Mouse (Mus musculus) embryonic stem cell, embryonic (primary cell): ENCODE data around the gene Socs3.

Source experiments
- CTCF ChIA-PET, 4 experiments: fragments of 300-600 bp in 2 of 4; fragments of 350-600 bp in 2 of 4; sonication (Branson Sonifier 250); formaldehyde crosslinking; loops; one replicate each; lab custom pipeline; 2022; ENCODE audit warnings: inconsistent platforms in 2 of 4; lab: Charles Lee
- POLR2A ChIA-PET, 4 experiments: fragments of 300-600 bp in 2 of 4; fragments of 350-600 bp in 2 of 4; sonication (Branson Sonifier 250); formaldehyde crosslinking; loops; one replicate each; lab custom pipeline; 2022; ENCODE audit warnings: antibody characterized with exemption in 4 of 4, inconsistent platforms in 1 of 4; lab: Charles Lee

Gene Socs3

DNA sequence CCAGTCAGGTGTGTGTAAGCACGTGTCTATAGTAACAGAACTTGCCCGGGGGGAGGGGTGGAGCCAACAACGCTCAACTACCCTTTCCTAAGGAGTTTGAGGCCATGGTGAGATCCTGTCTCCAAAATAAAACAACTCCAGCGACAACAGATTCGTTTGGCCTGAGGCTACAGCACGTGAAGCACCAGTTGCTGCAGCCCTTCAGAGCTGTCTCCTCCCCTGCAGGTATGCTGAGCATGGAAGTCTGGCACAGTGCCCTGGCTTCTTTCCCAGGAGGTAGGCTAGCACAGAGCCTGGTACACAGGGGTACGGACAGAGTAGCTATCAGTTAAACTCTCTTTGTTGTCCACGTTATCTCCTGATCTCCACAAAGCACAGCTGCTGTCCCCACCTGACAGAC is 33.6 kb downstream of the Socs3 start:
- ChIA-PET CTCF (interaction anchor here in 3 of 4 experiments (0.6 to 2.4 kb wide), 6 partner anchors 11 to 141 kb away, joined by 3 to 8 read pairs (median 4); no protein-coding TSS in a partner anchor), POLR2A (interaction anchor here in 3 of 4 experiments (0.5 to 7.4 kb wide), 42 partner anchors 10 to 282 kb away, joined by 3 to 191 read pairs (median 6); partner anchors contain the start of genes Socs3 (in 3 of the 3), Birc5 (in 1 of the 3) and Tnrc6c (in 1 of the 3))

DNA sequence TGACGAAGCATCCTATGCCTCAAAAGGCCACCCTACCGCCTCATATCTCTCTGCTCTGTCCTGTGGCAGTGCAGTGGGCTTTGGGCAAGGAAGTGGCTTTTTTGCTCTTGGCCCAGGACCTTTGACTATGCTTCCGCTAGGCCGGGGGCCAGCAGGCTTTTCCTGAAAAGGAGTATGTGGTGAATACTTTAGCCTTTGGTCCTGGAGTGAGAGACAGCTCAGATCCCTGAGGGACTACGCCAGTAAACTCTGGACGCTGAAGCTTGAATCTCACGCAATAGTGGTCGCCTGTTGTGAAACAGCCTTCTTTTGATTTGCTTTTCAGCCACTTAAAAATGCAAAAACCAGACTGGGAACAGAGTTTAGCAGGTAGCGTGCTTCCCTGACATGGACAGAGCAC is 34.2 kb downstream of the Socs3 start:
- ChIA-PET CTCF (interaction anchor here in 3 of 4 experiments (0.6 to 2.7 kb wide), 6 partner anchors 11 to 23 kb away, joined by 3 to 15 read pairs (median 7); no protein-coding TSS in a partner anchor), POLR2A (interaction anchor here in 3 of 4 experiments (0.8 to 7.4 kb wide), 36 partner anchors 10 to 281 kb away, joined by 3 to 191 read pairs (median 10); partner anchors contain the start of genes Socs3 (in 3 of the 3), Birc5 (in 1 of the 3) and Tnrc6c (in 1 of the 3))

DNA sequence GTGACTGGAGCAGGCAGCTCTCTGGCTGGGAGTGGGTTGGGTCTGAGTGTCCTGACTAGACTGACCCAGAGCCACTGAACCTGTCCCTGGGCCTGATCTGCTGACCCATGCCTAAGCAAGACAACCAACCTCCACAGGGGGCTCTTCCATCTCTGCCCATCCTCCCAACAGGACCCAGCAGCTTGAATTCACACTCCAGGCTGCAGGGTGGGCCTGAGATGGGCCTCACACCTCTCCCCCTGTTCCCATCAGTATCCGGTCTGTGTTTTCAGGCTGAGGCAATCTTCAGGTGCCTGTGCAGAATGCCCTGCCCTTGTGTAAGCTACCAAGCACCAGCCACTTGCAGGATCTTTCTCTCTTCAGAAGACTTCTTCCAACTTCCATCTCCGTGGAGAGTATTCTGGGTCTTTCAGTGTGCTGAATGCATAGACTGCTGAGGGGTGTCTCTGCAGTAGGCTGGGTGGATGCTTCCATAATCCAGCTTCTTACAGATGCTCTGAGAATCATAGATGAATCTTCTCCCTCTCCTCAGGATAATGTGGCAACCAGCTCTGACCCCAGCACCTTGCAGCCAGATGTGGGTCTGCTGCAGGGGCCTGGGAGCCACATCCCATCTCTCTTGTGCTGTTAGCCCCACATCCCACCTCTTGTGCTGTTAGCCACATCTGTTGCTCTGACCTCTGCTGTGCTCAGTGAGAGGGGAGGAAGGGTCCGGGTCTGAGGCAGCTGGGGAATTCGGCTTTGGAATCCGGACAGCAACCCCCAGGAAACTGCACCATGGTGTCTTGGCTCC is 35.1 kb downstream of the Socs3 start:
- CTCF ChIA-PET, result interaction anchor here (0.5 to 2.7 kb wide), 19 partner anchors 11 to 1759 kb away, joined by 3 to 15 read pairs (median 4); partner anchors contain the start of gene Socs3 (in 2 of the 4)
- POLR2A ChIA-PET, result interaction anchor here (0.6 to 7.4 kb wide), 60 partner anchors 8 to 355 kb away, joined by 3 to 191 read pairs (median 5); partner anchors contain the start of genes Socs3 (in 3 of the 4), Birc5 (in 1 of the 4) and Pgs1 (in 1 of the 4)

DNA sequence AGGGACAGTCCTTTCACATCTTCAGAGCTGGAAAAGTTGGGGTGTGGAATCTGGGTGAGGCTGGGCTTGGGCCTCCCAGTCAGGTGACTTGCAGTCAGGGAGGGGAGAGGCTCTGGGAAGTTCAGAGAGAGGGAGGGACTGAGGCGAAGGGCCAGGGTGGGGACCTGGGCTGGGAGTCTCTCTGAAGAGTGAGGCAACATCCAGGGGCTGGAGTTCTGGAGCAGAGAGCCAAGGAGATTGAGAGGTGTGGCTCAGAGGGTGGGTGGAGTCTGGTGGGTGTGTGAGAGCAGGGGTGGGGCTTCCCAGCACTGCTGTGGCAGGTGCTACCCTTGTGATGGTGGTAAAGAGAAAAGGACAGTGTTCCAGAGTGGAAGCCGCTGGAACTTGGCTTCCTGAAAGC is 35.7 kb downstream of the Socs3 start:
- ChIA-PET POLR2A (interaction anchor here in 3 of 4 experiments (0.6 to 7.4 kb wide), 50 partner anchors 8 to 355 kb away, joined by 3 to 191 read pairs (median 5); partner anchors contain the start of genes Socs3 (in 3 of the 3), Birc5 (in 1 of the 3) and Pgs1 (in 1 of the 3)), CTCF (interaction anchor here (0.7 to 2.7 kb wide), 16 partner anchors 10 to 299 kb away, joined by 3 to 15 read pairs (median 4); partner anchors contain the start of gene Socs3 (in 2 of the 4))

DNA sequence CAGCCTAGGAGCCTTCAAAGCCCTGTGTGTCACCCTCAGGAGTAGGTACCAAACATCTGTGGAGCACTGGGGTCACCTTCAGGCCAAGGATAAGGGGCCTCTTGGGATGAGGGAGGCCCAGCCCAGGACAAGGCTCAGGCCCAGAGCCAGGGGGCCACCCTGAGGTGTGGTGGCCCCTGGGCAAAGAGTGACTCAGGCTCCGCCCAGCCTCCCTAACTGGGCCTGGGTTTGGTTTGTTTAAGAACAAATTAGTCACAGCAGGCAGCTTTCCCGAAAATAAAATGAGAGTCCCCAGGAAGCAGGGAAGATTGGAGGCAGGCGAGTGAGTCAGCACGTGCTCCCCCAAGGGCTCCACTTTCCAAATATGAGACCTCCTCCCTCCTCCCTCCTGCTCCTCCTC is 37.7 kb downstream of the Socs3 start:
- POLR2A ChIA-PET, result interaction anchor here in 3 of 4 experiments (0.6 to 7.4 kb wide), 9 partner anchors 10 to 52 kb away, joined by 3 to 191 read pairs (median 25); partner anchors contain the start of gene Socs3 (in 3 of the 3)
- CTCF ChIA-PET, result interaction anchor here in 3 of 4 experiments (0.6 to 1.1 kb wide), 4 partner anchors 19 to 986 kb away, joined by 3 to 6 read pairs (median 4); no protein-coding TSS in a partner anchor

DNA sequence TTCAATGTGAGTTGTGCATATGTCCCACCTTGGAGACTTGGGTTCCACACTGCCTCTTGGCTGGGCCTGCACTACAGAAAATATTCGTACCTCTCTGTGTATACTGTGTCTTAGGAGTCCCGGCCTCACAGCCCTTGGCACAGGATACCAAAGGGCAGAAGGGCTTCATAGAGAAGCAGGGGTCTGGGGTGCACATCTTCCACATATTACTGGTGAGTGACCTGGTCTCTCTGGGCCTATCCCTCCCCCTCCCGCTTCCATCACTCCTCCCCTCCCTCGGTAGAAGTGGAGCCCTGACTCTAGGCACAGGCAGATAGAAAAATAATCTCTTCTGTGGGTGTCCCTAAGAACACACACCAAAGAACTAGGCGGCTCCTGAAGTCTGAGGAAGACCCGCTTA is 38.3 kb downstream of the Socs3 start:
- ChIA-PET POLR2A (interaction anchor here in 3 of 4 experiments (0.5 to 7.4 kb wide), 24 partner anchors 8 to 590 kb away, joined by 3 to 191 read pairs (median 8); partner anchors contain the start of gene Socs3 (in 2 of the 3)), CTCF (interaction anchor here (0.6 to 2.0 kb wide), 5 partner anchors 15 to 985 kb away, joined by 3 to 9 read pairs (median 4); partner anchors contain the start of gene Socs3 (in 1 of the 4))

DNA sequence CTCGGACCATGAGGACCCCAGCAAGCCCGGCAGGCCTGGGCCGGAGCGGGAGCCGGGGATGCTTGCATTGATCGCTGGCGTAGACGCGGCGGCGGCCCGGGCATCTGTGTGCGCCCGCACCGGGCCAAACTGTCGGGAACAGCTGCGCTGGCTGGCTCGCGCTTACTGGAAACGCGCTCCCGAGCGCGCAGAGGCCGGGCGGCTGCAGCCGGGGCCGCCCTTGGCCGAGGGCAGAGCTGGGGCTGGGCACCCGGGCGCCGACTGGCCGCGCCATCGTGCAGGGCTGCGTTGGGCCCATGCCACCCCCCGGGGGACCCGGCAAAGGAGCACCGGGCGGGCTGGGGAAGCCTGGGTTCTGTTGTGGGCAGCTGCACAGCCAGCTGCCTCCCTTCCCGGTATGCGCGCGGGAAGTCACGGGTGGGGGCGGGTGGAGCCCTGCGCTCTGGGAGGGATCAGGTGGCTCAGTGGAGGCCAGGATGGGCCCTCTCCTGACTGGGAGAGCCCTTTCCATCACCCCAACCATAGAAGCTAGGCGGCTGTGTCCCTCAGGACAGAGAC is 39.0 kb downstream of the Socs3 start:
- ChIA-PET CTCF (interaction anchor here (0.6 to 2.0 kb wide), 15 partner anchors 16 to 1636 kb away, joined by 3 to 12 read pairs (median 4); partner anchors contain the start of gene Socs3 (in 1 of the 4)), POLR2A (interaction anchor here (0.5 to 2.7 kb wide), 48 partner anchors 9 to 589 kb away, joined by 3 to 26 read pairs (median 4); partner anchors contain the start of gene Socs3 (in 2 of the 4))

DNA sequence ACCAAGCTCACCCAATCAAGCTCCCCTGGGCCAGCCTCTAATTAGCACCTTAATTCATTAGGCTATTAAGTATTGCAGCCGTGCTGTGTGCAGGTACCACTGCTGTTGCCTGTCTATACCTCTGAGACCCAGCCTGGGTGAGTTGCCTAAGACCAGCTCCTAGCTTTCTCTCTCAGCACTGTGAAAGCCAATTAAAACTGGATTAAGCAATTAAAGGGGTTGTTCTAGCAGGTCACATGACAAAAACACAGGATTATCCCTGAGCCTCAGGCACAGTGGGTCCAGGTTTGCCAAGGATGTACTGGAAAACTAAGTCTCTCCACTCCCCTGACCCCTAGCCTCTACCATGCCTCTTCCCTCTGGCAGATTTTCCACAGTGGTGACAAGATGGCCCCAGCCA is 44.3 kb downstream of the Socs3 start:
- POLR2A ChIA-PET, result interaction anchor here in 3 of 4 experiments (0.5 to 3.5 kb wide), 19 partner anchors 8 to 441 kb away, joined by 3 to 20 read pairs (median 4); partner anchors contain the start of genes Gm11733 (in 1 of the 3) and Socs3 (in 1 of the 3)
- CTCF ChIA-PET, result interaction anchor here in 3 of 4 experiments (0.6 to 1.2 kb wide), 7 partner anchors 9 to 44 kb away, joined by 3 to 6 read pairs (median 4); partner anchors contain the start of gene Socs3 (in 1 of the 3)

DNA sequence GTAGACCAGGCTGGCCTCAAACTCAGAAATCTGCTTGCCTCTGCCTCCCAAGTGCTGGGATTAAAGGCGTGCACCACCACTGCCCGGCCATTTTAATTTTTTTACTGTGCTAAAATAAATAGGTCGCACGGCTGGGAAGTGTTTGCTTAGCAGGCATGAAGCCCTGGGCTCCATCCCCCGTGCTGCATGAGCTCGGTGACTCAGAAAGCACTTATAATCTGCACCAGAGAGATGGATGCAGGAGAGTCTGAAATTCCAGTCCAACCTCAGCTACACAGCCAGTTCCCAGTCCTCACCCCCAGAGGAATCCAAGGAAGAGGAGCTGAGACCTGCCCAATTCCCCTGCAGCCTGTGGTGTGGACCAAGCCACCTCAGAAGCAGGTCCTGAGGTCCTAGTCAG is 45.4 kb downstream of the Socs3 start:
- ChIA-PET CTCF (interaction anchor here in 2 of 4 experiments (0.6 to 4.5 kb wide), 5 partner anchors 9 to 1209 kb away, joined by 3 to 32 read pairs (median 3); partner anchors contain the start of gene Socs3 (in 1 of the 2)), POLR2A (interaction anchor here in 3 of 4 experiments (0.6 to 3.5 kb wide), 15 partner anchors 9 to 1028 kb away, joined by 3 to 20 read pairs (median 4); partner anchors contain the start of gene Socs3 (in 1 of the 3))

DNA sequence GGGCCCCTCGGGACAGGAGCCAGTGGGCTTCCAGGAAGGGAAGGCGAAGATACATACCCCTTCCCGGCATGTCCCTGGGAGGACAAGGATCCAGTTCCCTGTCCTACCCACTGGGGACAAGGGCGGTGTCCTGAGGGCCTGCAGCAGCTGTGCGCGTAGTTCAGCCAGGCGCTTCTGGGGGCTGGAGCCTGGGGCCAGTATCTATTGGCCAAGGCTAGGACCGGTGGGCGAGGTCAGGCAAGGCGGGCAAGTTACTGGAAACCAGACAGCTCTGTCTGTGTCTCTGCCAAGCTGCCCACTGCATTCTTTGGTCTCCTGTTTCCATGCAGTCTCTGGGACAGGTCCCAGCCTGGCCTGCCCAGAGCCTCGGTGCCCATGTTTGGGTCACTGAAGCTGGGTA is 46.6 kb downstream of the Socs3 start:
- ChIA-PET CTCF (interaction anchor here in 3 of 4 experiments (0.5 to 4.5 kb wide), 7 partner anchors 11 to 717 kb away, joined by 3 to 32 read pairs (median 4); partner anchors contain the start of gene Socs3 (in 1 of the 3)), POLR2A (interaction anchor here in 3 of 4 experiments (0.9 to 8.5 kb wide), 20 partner anchors 7 to 140 kb away, joined by 3 to 92 read pairs (median 4); partner anchors contain the start of genes Socs3 (in 2 of the 3) and Birc5 (in 1 of the 3))

DNA sequence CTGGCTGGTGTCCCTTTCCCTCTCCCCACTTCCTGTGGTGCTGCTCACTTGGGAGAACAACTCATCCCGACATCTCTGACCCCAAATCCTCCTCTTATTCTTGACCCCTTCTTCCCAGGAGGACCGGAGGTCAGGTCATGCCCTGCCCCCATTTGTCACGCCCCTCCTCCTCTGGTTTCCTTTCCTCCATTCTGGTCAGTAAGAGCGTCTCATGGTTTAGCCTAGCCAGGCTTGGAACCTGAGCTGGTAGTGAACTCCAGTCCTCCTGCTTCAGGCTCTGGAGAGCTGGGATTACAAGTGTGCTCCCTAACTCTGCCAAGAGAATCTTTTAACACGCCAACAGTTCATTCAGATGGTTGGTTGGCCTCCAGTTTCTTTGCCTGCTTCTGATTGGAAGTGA is 50.6 kb downstream of the Socs3 start:
- CTCF ChIA-PET, result interaction anchor here in 2 of 4 experiments (1.0 to 1.3 kb wide), 2 partner anchors 51 to 99 kb away, joined by 3 to 4 read pairs; partner anchors contain the start of gene Socs3 (in 1 of the 2)
- POLR2A ChIA-PET, result interaction anchor here in 2 of 4 experiments (0.6 to 8.5 kb wide), 9 partner anchors 11 to 123 kb away, joined by 3 to 92 read pairs (median 4); partner anchors contain the start of gene Socs3 (in 1 of the 2)

DNA sequence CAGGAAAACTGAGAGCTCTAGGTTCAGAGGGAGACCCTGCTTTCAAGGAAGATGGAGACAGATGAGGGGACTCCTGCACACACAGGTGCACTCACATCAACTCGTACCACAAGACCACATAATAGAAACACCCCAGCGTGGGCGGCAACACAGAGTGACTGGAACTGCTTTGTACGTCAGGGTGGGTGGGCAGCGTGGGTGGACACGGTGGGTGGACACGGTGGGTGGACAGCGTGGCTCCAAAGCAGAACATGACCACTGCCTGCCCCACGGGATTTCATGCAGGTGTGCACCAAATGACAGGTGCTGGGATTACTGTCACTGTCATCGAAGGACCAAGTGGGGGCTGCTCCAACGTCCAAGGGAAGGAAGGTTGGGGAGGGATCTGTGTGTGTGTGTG is 51.3 kb downstream of the Socs3 start:
- CTCF ChIA-PET, result interaction anchor here in 2 of 4 experiments (0.5 kb wide), 2 partner anchors 37 to 787 kb away, joined by 4 to 6 read pairs; no protein-coding TSS in a partner anchor
- POLR2A ChIA-PET, result interaction anchor here in 2 of 4 experiments (1.0 to 8.5 kb wide), 6 partner anchors 12 to 48 kb away, joined by 3 to 92 read pairs (median 3); partner anchors contain the start of gene Socs3 (in 1 of the 2)
